Mouse (Mus musculus) MEL (cell line): ENCODE measurements at regions not wholly inside any gene's neighbourhood (a gene's known extent, or its start where the extent isn't known, plus 50 kb on each side); places are given as distances from the start of the nearest gene placed in this dataset.

Experiments
- BHLHE40 ChIP-seq: IDR thresholded peaks from 2 replicates; pipeline ENCODE4 v1.6.1; 2012; ENCODE audit warnings: low read depth, mild to moderate bottlenecking, inconsistent platforms, low read length, improper control_type of control experiment, borderline replicate concordance
- CTCF ChIP-seq, 3 experiments: IDR thresholded peaks in 2 of 3; conservative IDR thresholded peaks in 1 of 3; 2 replicates each; pipeline ENCODE4 v1.5.1; 2011 to 2012; ENCODE audit warnings: low read length in 3 of 3, low read depth in 2 of 3, mild to moderate bottlenecking in 2 of 3, improper control_type of control experiment in 1 of 3, inconsistent platforms in 1 of 3, mixed read lengths in 1 of 3, moderate library complexity in 1 of 3; ENCODE audit not compliant: control insufficient read depth in 1 of 3, insufficient read depth in 1 of 3, poor library complexity in 1 of 3, severe bottlenecking in 1 of 3
- E2F4 ChIP-seq: IDR thresholded peaks from 2 replicates; pipeline ENCODE4 v1.6.1; 2011; ENCODE audit warnings: low read depth, low read length, improper control_type of control experiment, borderline replicate concordance
- EP300 ChIP-seq, 2 experiments: IDR thresholded peaks; 2 replicates each; pipeline ENCODE4 v1.6.1; 2011; ENCODE audit warnings: improper control_type of control experiment in 2 of 2, low read length in 2 of 2, low read depth in 1 of 2, mild to moderate bottlenecking in 1 of 2
- GATA1 ChIP-seq: IDR thresholded peaks from 2 replicates; pipeline ENCODE4 v1.6.1; 2011; ENCODE audit warnings: low read depth, low read length, improper control_type of control experiment
- NRF1 ChIP-seq: IDR thresholded peaks from 2 replicates; pipeline ENCODE4 v1.6.1; 2014; ENCODE audit warnings: low read depth, mild to moderate bottlenecking, inconsistent platforms, low read length, improper control_type of control experiment, moderate library complexity; ENCODE audit not compliant: poor library complexity, insufficient read depth, severe bottlenecking
- POLR2A ChIP-seq, 2 experiments: IDR thresholded peaks; 2 replicates each; pipeline ENCODE4 v1.6.1; 2011 to 2012; ENCODE audit warnings: low read length in 2 of 2, mild to moderate bottlenecking in 2 of 2, control low read depth in 1 of 2, improper control_type of control experiment in 1 of 2, low read depth in 1 of 2, moderate library complexity in 1 of 2; ENCODE audit not compliant: control insufficient read depth in 1 of 2, insufficient read depth in 1 of 2, poor library complexity in 1 of 2
- POLR2AphosphoS2 ChIP-seq: IDR thresholded peaks from 2 replicates; pipeline ENCODE4 v1.6.1; 2011; ENCODE audit warnings: low read length, improper control_type of control experiment
- RAD21 ChIP-seq: IDR thresholded peaks from 2 replicates; pipeline ENCODE4 v1.6.1; 2011; ENCODE audit warnings: mild to moderate bottlenecking, low read depth, low read length, improper control_type of control experiment
- RCOR1 ChIP-seq: IDR thresholded peaks from 2 replicates; pipeline ENCODE4 v1.6.1; 2012; ENCODE audit warnings: low read depth, mild to moderate bottlenecking, inconsistent platforms, low read length, improper control_type of control experiment
- SIN3A ChIP-seq: IDR thresholded peaks from 2 replicates; pipeline ENCODE4 v1.6.1; 2012; ENCODE audit warnings: low read length, improper control_type of control experiment, inconsistent platforms
- USF2 ChIP-seq, 2 experiments: IDR thresholded peaks; 2 replicates each; pipeline ENCODE4 v1.6.1; 2011 to 2012; ENCODE audit warnings: improper control_type of control experiment in 2 of 2, low read length in 2 of 2, borderline replicate concordance in 1 of 2, inconsistent platforms in 1 of 2, low read depth in 1 of 2, mild to moderate bottlenecking in 1 of 2; ENCODE audit not compliant: insufficient read depth in 1 of 2
- ZMIZ1 ChIP-seq: IDR thresholded peaks from 2 replicates; pipeline ENCODE4 v1.6.1; 2012; ENCODE audit warnings: low read depth, mild to moderate bottlenecking, inconsistent platforms, low read length, improper control_type of control experiment, moderate library complexity

- no peak for TF ChIP-seq GATA1
- TF ChIP-seq ZMIZ1: no peak
- TF ChIP-seq POLR2AphosphoS2: no peak
- TF ChIP-seq SIN3A: no peak
- TF ChIP-seq BHLHE40: no peak
- TF ChIP-seq USF2 (IDR thresholded peaks at IDR 0.05; ENCODE audit: borderline replicate concordance in 1 of 2, insufficient read depth in 1 of 2, low read depth in 1 of 2, low read length in 2 of 2): no peak
- no peak for TF ChIP-seq CTCF (IDR thresholded peaks at IDR 0.05 in 2 of 3, conservative IDR thresholded peaks at IDR 0.05 in 1 of 3; ENCODE audit: control insufficient read depth in 1 of 3, insufficient read depth in 1 of 3, low read depth in 2 of 3, low read length in 3 of 3, poor library complexity in 1 of 3, severe bottlenecking in 1 of 3)
- TF ChIP-seq POLR2A (IDR thresholded peaks at IDR 0.05; ENCODE audit: control insufficient read depth in 1 of 2, insufficient read depth in 1 of 2, low read depth in 1 of 2, low read length in 2 of 2, poor library complexity in 1 of 2): no peak
- TF ChIP-seq RCOR1: no peak
- no peak for TF ChIP-seq EP300 (IDR thresholded peaks at IDR 0.05; ENCODE audit: low read depth in 1 of 2, low read length in 2 of 2)
- no peak for TF ChIP-seq NRF1
- TF ChIP-seq RAD21: no peak
- TF ChIP-seq E2F4: no peak
Measured at GRCm38 (mm10) chr12:31157453-31157852, 83.1 kb upstream of the Gm6993 start.
